Mouse (Mus musculus) stomach, postnatal 0 days (tissue): ENCODE results near the gene Tma7.

ENCODE experiments used
- CTCF ChIP-seq: IDR thresholded peaks from 2 replicates; pipeline ENCODE4 v1.5.1; 2016; ENCODE audit warnings: antibody characterized with exemption, low read depth, mild to moderate bottlenecking, moderate library complexity
- EP300 ChIP-seq: optimal IDR thresholded peaks from 2 replicates; pipeline ENCODE3; 2016; ENCODE audit warnings: antibody characterized with exemption

DNA sequence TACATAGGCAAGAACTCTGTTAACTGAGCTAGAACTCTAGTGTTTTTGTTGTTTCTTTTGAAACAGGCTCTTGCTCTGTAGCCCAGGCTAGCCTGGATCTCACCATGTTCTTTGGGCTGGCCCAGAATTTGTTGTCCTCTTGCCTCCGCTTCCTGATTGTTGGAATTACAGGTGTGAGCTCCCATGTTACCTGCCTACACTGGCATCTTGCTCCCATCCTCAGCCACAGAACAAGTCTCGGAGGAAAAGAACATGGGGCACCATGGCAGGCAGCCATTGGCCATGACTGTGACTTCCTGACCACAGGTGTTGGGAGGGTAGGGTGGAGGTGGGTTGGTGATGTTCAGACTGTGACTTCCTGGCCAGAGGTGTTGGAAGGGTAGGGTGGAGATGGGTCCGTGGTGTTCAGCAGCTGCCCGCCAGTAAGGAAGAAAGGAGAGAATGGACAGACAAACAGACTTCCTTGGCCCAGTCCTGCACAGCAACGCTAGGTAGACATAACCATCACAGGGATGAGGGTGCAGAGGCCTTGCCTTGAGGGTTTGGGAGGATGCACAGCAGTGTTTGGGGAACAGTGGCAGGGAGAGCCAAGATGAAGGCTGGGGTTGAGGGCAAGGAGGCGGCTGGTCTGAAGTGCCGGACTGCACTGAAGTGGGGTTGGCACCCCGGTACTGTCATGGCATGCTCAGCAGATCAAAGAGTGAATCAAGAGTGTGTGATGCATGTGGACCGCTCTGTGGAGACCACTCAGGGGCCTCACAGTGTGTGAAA is 29.7 kb downstream of the Tma7 start:
- TF ChIP-seq CTCF (no peak), EP300 (no peak)
